Mouse (Mus musculus) kidney, adult 9 months (tissue): ENCODE measurements at regions not wholly inside any gene's neighbourhood (a gene's known extent, or its start where the extent isn't known, plus 50 kb on each side); places are given as distances from the start of the nearest gene placed in this dataset.

Source experiments
- DNase-seq: peaks from one replicate; pipeline ENCODE4 v3.0.0; 2022

DNA sequence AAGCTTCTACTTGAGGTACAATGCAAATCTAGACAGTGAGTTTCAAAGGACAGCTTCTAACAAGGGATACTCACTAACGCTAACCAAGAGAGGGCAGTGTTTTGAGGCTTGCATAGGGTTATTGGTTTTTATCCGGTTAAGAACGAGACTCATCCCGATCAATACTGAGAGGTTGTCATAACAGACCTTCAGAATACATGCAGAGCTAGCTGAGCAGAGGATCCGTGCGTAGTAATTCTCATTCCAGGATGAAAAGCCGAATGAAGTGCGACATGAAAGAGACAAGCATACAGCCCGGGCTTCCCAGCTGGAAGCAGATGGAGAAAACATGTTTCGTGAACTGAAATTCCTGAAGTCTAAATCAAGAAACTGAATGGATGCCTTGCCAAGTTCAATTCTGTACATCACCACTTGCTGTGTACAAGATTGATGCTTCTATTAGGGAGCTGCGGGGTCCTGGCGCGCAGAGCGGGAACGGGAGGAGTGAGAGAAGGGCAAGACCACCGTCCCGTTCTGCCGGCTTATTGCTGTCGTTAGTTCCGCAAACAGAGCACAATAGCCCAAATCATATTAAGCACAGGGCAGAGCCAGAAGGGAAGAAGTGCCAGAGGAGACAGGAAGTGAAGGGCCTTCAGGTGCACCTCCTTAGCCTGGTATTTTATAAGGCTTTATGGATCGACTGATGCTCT lies 65.4 kb upstream of the Tes start:
- no peak for DNase-seq

DNA sequence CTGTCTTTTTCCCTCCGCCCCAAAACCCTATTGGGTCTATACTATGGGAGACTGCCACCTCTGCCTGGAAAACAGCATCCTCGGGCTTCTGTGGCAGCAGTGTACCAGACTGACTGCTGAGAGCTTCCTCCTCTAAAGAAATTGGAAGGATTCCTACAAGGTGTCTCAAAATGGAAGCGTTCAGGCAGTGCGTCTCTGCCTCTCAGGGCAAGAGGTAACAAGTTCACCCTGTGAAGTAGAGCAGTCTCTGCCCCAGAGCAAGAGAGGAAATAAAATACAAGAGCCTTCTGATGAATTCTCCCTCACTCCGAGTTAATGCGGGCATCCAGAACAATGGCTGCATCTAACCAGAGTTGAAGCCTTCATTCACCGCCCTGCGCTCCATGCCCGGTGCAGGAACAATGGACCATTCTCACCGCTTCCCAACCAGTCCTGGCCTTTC lies 69.4 kb upstream of the Tes start:
- no peak for DNase-seq

DNA sequence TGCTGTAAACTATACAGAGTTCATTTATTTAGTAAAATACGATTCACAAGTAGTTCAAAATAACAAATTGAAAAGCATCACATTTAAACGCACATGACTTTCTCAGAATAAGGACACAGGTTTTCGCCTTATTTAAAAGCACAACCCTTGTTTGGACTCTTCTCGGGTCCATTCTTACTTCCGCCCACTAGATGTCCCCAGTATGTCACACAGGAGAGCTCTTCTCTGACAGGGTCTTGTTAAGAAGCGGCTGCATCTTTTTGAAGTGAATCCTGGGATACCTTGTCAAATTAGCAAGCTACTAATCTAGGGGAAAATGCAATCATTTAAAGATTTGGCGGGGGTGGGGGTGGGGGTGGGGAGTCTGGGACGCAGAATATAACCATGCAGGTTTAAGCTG lies 70.2 kb upstream of the Tes start:
- peak; percentile 42 for DNase-seq

DNA sequence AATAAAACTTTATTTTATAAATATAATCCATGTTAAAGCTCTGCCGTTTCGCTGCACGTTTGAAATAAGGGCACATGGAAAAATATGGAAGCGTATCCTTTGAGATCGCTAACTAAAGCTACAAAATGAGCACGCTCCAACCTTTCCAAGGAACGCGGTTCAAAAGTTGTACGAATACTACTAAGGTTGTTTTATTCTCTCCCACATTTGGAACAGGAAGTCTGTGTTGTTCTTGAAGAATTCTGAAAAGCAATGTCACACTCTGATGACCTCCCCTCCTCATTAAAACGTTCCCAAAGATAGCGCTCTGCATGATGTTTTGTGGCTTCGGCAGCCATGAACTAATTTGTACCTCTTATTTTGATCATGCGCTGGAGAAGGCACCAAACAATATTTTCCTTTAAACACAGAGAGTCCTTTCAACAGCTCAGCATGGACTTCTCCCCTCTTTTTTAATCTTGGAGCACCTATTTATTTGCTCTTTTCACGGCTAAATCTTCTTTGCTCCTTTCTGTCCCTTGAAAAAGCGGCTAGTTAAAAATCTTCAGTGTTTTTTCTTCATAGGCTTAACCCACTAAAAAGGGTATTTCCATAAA lies 72.9 kb upstream of the Tes start:
- DNase-seq = no peak

DNA sequence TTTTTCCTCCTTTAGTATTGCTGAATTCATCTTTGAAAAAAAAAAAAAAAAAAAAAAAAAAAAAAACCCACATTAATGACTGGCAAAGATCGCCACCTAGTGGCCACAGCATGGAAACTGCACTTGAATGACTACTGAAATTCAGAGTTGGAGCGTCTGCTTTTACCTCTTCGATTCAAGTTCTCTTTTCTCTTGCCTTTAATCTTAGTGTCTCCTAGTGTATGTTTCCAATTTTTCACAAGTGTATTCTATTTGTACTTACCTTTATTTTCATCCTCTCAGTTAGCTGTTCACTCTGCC lies 79.9 kb upstream of the Tfec start:
- peak; percentile 18 for DNase-seq

DNA sequence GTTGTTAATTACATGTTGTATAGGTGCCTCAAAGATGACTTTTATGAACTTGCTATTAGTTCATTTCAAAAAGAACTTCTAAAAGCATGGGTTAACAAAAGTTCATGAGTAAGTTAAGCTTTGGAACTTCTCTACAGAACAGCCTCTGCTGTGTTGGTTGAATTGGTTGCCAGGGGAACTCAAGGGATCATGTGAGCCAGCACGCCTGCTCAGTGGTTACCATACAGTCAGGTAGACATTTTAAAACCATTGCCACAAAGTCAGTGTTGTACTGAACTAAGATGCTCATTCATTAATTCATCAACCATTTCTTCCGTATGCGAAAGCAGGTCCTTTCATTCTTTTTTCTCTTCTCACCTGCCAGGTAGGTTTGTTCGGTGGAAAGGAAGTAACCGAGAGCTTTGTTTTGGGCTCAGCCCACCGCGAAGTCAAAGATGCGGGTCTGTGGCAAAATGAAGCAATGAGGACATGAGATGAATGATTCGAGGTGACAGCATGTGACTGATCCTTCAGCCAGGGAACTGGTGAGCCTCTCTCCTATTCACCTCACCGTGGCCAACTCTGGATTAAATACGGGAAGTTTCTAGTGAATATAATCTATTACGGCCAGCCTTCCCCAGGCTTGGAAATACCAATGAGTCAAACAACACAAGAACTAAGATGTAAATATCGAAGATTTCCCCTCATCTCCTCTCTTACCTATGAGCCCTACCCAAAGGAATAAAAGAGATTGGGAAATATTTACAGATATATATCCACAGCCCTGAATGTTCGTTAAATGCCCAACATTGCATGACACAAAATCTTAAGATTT lies 79.4 kb upstream of the Tfec start:
- no peak for DNase-seq

DNA sequence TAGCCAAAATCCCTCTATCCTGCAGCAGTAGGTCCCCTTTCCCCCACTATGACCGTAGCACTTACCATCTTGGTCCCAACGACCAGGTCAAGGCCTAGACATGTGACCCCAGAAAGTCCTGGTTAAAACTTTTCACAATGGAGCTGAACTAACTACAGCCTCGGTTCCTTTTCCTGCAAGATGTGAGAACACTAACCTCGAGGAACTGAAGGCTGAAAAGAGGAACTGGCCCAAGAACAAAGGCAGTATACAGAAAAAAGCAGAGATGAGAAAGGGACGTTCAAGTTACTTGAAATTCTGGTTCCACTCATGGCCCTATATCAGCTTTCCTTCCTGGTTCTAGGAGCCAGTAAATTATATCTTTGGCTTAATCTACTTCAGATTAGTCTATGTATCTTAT lies 67.4 kb upstream of the Tfec start:
- no peak for DNase-seq

DNA sequence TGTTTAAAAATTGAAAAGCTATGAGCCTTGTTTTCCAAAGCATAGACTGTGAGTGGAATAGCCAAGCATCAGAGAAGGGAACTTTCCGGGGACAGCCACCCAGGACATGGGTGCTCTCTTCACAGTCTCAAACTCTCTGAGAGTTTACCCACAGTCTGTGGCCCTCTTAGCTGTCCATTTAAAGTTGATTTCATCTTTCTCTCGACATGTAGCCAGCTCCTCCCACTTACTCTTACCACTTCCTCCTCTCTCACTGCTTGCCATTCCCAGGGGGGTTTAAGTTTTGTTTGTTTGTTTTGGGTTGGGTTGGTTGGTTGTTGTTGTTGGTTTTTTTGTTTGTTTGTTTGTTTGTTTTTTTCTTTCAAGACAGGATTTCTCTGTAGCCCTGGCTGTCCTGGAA lies 66.1 kb upstream of the Tfec start:
- DNase-seq = no peak

DNA sequence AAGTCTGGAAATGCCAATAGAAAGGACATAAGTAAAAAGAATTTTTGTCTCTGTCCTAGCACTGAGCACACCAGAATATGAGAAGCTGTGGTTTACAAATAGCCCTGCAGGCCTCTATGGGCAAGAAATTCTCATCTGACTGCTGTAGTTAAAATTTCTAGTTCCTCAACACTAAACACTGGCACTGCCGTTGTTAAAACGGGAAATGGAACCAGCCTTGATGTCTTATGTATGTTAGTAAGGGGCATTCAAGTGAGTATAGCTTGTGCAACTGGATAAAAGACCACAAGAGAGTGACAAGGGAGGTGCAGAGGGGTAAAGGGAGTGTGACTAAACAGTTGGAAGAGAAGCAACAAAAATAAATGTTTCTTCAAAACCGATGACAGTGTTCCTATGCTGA lies 65.7 kb upstream of the Tfec start:
- DNase-seq = no peak

DNA sequence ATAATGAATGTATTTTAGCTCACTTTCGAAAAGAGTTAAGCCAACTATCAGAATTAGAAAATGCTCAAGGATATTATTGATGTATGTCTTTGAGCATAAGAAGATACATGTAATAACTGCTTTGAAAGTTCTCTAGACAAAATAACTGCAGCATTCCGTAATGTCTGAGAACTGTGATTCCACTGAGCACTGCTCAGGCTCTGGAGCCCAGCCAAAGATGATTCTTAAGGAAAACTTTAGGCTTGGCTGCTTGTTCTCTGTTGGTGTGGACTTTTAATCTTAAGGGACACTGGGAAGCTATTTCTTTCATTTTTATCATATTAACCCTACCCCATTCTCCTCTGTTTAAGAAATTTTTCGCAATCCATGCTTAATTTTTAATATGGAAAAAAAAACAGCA lies 59.9 kb upstream of the Tfec start:
- DNase-seq = no peak

DNA sequence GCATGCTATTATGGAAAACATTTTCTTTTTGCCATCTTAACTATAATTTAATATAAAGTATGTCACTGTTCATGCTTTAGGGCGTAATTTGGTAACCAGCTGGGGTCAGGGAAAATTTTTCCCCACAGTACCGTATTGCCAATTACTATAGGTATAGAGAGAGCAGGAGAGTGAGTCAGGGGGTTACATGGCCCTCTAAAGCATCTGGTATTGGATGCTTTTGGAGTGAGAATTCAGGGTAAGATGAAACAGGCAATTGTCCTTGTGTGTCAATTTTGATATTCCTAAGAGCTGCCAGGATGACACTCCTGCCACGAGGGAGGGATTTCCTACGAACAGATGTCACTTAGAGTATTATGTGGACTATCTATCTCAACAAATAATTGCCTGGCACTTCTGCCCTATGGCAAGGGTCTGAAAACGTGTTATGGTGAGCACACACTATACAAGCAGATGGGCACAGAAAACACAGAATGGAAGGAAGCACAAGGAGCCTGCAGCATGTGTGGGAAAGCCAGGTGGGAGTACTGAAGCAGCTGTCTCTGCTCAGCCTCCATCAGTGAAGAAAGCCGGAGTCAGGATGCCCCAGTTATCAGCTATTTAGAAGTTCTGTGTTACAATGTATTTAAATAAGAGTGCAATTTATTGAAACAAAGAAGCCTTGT lies 58.7 kb upstream of the Tfec start:
- DNase-seq = no peak
